Mouse (Mus musculus): ENCODE data around the gene Rab6b.

DNA sequence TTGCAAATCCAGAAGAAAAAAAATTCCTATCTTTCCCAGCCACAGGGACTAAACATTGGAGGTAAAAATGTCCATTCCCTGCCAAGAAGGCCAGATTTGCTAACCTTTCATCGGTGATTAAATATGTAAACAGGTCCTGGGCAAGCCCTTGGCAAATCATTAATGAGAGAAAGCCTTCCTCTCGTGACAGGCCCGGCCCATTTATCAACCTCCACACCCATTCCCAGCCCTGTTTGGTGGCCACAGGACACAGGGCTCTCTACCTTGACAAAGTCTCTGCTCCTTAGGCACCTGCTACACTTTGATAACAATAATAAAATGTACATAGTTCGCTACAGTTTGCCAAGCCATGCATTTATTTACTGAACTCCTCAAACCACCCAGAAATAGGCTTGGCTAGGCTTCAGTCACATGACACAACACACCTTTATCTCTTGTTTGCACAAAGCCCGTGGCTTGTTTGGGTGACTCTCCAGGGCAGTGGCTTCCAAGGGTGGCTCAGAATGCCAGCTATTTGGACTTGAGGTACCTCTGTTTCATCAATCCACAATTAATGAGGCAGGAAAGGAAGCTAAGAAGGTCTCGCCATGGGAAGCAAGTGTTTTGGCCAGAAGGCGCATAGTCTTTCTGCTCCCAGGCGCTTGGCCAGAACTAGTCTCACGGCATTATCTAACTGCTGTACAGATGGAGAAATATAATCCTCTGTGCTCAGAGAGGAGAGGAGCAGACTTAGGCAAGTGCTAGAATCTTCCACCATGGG lies 21.3 kb upstream of the Rab6b start:
- TF ChIP-seq CTCF (IDR thresholded peaks at IDR 0.05; ENCODE audit: low read depth, low read length), result no peak
- TF ChIP-seq POLR2A (IDR thresholded peaks at IDR 0.05; ENCODE audit: borderline replicate concordance, low read depth, low read length), result no peak
